Mouse (Mus musculus) cerebellum, adult 2 months (tissue): ENCODE data around the gene Dner.

Experiments used
- CTCF ChIP-seq: fragments of 200-500 bp; IDR thresholded peaks from 2 replicates; pipeline ENCODE4 v1.5.1; 2011; ENCODE audit warnings: low read depth, mild to moderate bottlenecking, control low read depth, low read length, moderate library complexity, borderline replicate concordance; ENCODE audit not compliant: insufficient read depth
- POLR2A ChIP-seq: fragments of 200-500 bp; IDR thresholded peaks from 2 replicates; pipeline ENCODE4 v1.6.1; 2011; ENCODE audit warnings: low read length, control low read depth, borderline replicate concordance; ENCODE audit not compliant: insufficient read depth

GRCm38 (mm10) chr1:84409514-84409913, 286.5 kb downstream of the Dner start:
- no peak for TF ChIP-seq POLR2A
- no peak for TF ChIP-seq CTCF
